Mouse (Mus musculus): ENCODE data around the gene Arl8b. TPM values are rescaled to one million over a fixed set of nuclear protein-coding genes. Genes with fewer than 3 reads are reported as not detected.

Arl8b gene
- total RNA-seq, 2 experiments from 2014 or later = 92.3 to 95.7 TPM

DNA sequence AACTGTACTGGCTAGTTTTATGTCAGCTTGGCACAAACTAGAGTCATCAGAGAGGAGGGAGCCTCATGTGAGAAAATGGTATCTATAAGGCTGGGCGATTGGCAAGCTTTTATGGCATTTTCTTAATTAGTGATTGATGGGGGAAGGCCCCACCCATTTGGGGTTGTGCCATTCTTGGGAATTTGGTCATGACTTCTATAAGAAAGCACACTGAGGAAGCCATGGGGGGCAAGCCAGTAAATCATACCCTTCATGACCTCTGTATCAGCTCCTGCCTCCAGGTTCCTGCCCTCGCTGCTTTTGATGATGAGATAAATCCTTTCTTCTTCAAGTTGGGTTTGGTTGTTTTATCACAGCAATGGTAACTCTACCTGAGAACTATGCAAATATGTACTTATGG, 87.5 kb downstream of the Arl8b start:
- intact Hi-C loops (cut with DNase I) = no loop called here

DNA sequence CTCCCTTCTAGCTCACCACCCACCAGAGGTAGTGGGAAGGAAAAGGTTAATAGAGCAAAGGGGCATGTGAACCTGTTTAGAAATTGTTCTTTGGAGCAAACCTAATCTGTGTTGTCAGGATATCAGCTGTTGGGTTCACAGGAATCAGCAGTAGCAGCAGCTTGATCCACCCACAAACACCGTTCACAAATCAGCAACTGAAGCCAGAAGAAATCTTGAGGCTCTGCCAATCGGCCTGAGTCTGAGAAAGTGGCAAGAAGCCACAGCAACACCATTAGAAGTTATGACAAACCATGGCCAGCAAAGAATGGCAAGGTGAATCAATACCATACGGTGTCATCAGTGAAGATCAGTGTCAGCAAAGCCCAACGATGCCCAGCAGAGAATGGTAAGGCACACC, 88.4 kb downstream of the Arl8b start:
- no peak for DNase-seq
- intact Hi-C loops (cut with DNase I) = no loop called here

More for the DNA sequence above, 87.5 kb downstream of the Arl8b start:
- DNase-seq = no peak

Other genes with a start within 250 kb of the Arl8b start
- 10 to 100 TPM; 43.8 to 61.4 TPM for gene Bhlhe40, start 122.5 kb upstream of the Arl8b start, total RNA-seq (2021)
- gene Edem1, start 45.5 kb downstream of the Arl8b start, total RNA-seq (2021) = 10 to 100 TPM; 10.6 to 12.4 TPM

Data from heart, postnatal 36 days (tissue).